Mouse (Mus musculus) embryonic fibroblast, embryonic 13.5 days (primary cell): ENCODE data around the gene Il15ra.

Experiments used
- CTCF ChIP-seq: IDR thresholded peaks from 2 replicates; pipeline ENCODE4 v1.5.1; 2011; ENCODE audit warnings: mild to moderate bottlenecking, control low read depth, low read length, moderate library complexity, borderline replicate concordance; ENCODE audit not compliant: insufficient read depth
- POLR2A ChIP-seq: IDR thresholded peaks from 2 replicates; pipeline ENCODE4 v1.6.1; 2011; ENCODE audit warnings: low read depth, mild to moderate bottlenecking, control low read depth, low read length, moderate library complexity

DNA sequence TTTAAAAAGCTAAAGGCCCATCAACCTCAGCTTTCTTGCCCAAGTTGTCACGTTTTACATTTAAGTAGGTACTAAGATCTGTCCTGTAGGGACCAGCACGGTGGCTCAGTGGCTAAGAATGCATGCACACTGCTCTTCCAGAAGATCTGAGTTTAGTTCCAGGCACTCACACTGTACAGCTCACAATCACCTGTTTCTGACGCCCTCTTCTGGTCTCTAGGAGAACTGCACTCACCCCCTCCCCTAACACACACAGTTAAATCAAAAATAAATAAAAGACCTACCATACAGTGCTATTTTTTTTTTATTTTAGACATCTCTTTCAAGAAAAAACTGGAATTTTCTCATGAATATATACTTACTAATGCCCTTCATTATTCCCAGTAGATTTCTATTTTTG is 32.9 kb upstream of the Il15ra start:
- TF ChIP-seq POLR2A (no peak), CTCF (no peak)
